Mouse (Mus musculus): Measurements from ENCODE around the gene Pim3. TPM values are rescaled to one million over a fixed set of nuclear protein-coding genes. Genes with fewer than 3 reads are reported as not detected.
A peak's percentile ranks its signal among the peaks of the same experiment; 100 is the strongest.

Pim3 gene
- polyA plus RNA-seq, 1 experiment from 2014 or later, result 77.7 TPM

DNA sequence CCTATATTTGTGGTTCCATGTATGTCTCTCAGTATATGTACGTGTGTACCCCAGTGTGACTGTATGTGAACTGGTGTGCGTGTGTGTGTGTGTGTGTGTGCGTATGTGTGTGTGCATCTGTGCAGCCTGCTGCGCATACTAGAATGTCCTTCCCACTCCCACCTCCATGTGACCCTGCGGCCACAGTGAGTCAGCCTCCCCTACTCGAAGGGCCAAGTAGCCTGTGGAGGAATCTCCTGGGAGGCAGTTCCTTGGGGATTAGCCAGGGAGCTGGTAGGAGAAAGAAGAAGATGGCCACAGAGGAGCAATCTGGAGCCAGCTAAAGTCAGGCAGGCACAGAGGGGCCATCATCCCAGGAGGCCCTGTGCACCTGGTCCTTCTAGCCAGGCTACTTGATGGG, 12.5 kb downstream of the Pim3 start:
- 81% methylated on average over 6 of the region's 6 CpGs for WGBS
- H3K4me2 ChIP-seq (replicated peaks; ENCODE audit: low read depth, low read length), result no peak overlapping the region

GRCm38 (mm10) chr15:88875625-88876081, 13.7 kb downstream of the Pim3 start:
- Histone ChIP-seq H3K4me1 (ENCODE audit: insufficient read depth, low read length) (peaks cover 9% of the 10 kb centered on the region), H3K4me2 (replicated peaks; ENCODE audit: low read depth, low read length) (peak overlapping the region; percentile 43; the same call in 1 of the 2 replicates), H3K4me3 (ENCODE audit: low read length) (no peak overlapping the region), H3K27me3 (ENCODE audit: insufficient read depth, low read length) (no peaks in the 10 kb centered on the region), H3K27ac (ENCODE audit: low read length) (no peak overlapping the region), H3K9ac (replicated peaks; ENCODE audit: low read length) (peak overlapping the region; percentile 40; the same call in 1 of the 2 replicates), H3K9me3 (ENCODE audit: low read length) (no peaks in the 10 kb centered on the region; the same call in 1 of the 2 replicates), H3K36me3 (ENCODE audit: insufficient read depth, low read length) (no peaks in the 10 kb centered on the region)
- 20% methylated on average over 10 of the region's 10 CpGs for WGBS
- ATAC-seq (ENCODE audit: low FRiP score, low TSS enrichment), result peak; percentile 88

More for the DNA sequence above, 12.5 kb downstream of the Pim3 start:
- H3K9me3 ChIP-seq (ENCODE audit: low read length), result no peaks in the 10 kb centered on the region
- H3K27me3 ChIP-seq (ENCODE audit: insufficient read depth, low read length), result no peaks in the 10 kb centered on the region
- H3K9ac ChIP-seq (replicated peaks; ENCODE audit: low read length), result no peak overlapping the region
- peaks cover 9% of the 10 kb centered on the region for H3K4me1 ChIP-seq (ENCODE audit: insufficient read depth, low read length)
- H3K4me3 ChIP-seq (ENCODE audit: low read length), result no peak overlapping the region
- H3K36me3 ChIP-seq (ENCODE audit: insufficient read depth, low read length), result no peaks in the 10 kb centered on the region
- no peak for ATAC-seq (ENCODE audit: low FRiP score, low TSS enrichment)
- no peak overlapping the region for H3K27ac ChIP-seq (ENCODE audit: low read length)

DNA sequence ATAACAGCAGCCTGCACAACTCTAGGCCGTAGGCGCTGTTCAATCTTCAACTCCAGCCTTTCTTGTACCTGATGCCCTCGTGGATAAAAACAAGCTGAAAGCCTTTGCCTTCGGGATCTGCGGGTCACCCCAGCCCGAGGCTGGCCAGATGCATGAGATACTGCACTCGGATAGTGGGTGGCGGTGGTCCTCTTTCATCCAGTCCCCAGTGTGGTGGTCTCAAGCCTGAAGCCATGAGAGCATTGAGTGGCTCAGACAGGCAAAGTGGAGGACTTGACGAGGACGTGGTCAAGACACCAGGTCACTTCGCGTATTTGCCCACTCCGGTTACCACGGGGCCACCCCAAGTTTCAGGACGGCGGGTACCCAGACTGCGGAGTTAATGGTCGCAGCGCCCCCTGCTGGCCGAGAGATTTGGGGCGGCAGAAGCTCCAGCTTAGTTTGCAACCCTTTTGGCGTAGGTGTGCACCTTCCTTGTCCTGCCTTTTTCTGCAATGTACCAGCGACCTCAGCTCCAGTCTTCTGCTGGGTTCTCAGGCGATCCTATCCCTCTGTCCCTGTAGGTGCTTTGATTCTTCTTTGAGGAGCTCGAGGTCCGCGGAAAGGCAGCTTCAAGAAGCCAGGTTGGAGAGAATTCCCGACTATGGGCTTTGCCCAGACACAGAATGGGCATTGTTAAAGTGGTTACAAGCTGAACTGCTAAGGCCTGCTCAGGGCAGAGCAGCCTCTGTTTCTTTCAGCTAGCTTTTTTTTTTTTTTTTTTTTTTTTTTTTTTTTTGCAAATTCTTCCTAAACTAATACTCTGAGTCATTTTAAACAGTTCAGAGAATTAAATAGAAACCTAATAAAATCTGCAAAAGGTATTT, 14.4 kb downstream of the Pim3 start:
- no peak overlapping the region for H3K27ac ChIP-seq (ENCODE audit: low read length)
- H3K9me3 ChIP-seq (ENCODE audit: low read length), result no peaks in the 10 kb centered on the region; the same call in 1 of the 2 replicates
- no peaks in the 10 kb centered on the region for H3K36me3 ChIP-seq (ENCODE audit: insufficient read depth, low read length)
- 9% methylated on average over 28 of the region's 28 CpGs for WGBS
- H3K4me2 ChIP-seq (replicated peaks; ENCODE audit: low read depth, low read length), result peak overlapping the region; percentile 43
- no peaks in the 10 kb centered on the region for H3K27me3 ChIP-seq (ENCODE audit: insufficient read depth, low read length)
- peak; percentile 41 for ATAC-seq (ENCODE audit: low FRiP score, low TSS enrichment)
- H3K4me3 ChIP-seq (ENCODE audit: low read length), result peak overlapping the region; percentile 26; the same call in 1 of the 2 replicates
- peak overlapping the region; percentile 40; the same call in 1 of the 2 replicates for H3K9ac ChIP-seq (replicated peaks; ENCODE audit: low read length)
- peaks cover 9% of the 10 kb centered on the region for H3K4me1 ChIP-seq (ENCODE audit: insufficient read depth, low read length)

- peaks cover 9% of the 10 kb centered on the region for H3K4me1 ChIP-seq (ENCODE audit: insufficient read depth, low read length)
- no peak overlapping the region for H3K9ac ChIP-seq (replicated peaks; ENCODE audit: low read length)
- H3K4me2 ChIP-seq (replicated peaks; ENCODE audit: low read depth, low read length), result no peak overlapping the region
- H3K36me3 ChIP-seq (ENCODE audit: insufficient read depth, low read length), result no peaks in the 10 kb centered on the region
- H3K4me3 ChIP-seq (ENCODE audit: low read length), result no peak overlapping the region
- H3K27me3 ChIP-seq (ENCODE audit: insufficient read depth, low read length), result no peaks in the 10 kb centered on the region
- no peaks in the 10 kb centered on the region; the same call in 1 of the 2 replicates for H3K9me3 ChIP-seq (ENCODE audit: low read length)
- 83% methylated on average over 10 of the region's 10 CpGs for WGBS
- H3K27ac ChIP-seq (ENCODE audit: low read length), result no peak overlapping the region
- ATAC-seq (ENCODE audit: low FRiP score, low TSS enrichment), result no peak
Measured at GRCm38 (mm10) chr15:88877021-88877400, 15.0 kb downstream of the Pim3 start.

DNA sequence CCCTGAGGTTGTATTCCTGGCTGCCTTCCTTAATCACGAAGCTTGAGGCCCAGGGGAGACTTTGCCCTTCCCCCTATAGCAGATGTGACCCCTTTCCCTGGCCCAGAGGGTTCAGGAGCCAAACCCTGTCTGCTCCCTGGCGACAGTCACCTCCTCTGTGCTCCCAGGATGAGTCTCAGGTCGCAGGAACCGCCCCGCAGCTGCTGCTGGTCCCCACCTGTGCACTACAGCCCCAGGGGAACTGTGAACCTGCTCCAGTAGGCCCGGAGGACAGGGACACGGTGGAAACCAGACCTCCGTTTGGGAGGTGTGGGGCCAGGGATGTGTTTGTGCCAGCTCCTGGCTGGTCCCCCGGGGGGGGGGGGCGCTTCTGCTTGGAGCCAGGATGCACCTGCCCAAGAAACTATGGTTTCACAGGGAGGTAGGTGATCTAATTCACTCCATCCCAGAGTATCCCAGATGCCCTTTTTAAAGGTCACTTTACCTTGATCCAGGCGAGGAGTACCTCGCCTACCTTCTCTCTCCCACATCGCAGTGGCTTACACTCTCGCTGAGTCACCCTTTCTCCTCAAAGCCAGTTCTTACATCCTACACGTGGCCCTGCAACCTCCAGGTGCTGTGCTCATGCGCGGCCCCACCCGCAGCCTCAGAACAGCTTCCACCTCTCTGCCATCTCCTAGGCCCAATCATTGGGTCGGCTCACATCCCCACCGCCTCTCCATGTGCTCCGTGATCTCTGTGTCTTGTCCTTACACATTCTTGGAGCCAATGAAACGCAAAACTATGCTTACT, 19.5 kb downstream of the Pim3 start:
- H3K4me2 ChIP-seq (replicated peaks; ENCODE audit: low read depth, low read length), result no peak overlapping the region
- 63% methylated on average over 20 of the region's 22 CpGs for WGBS
- H3K4me3 ChIP-seq (ENCODE audit: low read length), result no peak overlapping the region
- no peak overlapping the region for H3K27ac ChIP-seq (ENCODE audit: low read length)
- no peaks in the 10 kb centered on the region for H3K27me3 ChIP-seq (ENCODE audit: insufficient read depth, low read length)
- no peaks in the 10 kb centered on the region; the same call in 1 of the 2 replicates for H3K9me3 ChIP-seq (ENCODE audit: low read length)
- H3K36me3 ChIP-seq (ENCODE audit: insufficient read depth, low read length), result no peaks in the 10 kb centered on the region
- no peaks in the 10 kb centered on the region; the same call in 1 of the 2 replicates for H3K4me1 ChIP-seq (ENCODE audit: insufficient read depth, low read length)
- no peak for ATAC-seq (ENCODE audit: low FRiP score, low TSS enrichment)
- H3K9ac ChIP-seq (replicated peaks; ENCODE audit: low read length), result no peak overlapping the region

DNA sequence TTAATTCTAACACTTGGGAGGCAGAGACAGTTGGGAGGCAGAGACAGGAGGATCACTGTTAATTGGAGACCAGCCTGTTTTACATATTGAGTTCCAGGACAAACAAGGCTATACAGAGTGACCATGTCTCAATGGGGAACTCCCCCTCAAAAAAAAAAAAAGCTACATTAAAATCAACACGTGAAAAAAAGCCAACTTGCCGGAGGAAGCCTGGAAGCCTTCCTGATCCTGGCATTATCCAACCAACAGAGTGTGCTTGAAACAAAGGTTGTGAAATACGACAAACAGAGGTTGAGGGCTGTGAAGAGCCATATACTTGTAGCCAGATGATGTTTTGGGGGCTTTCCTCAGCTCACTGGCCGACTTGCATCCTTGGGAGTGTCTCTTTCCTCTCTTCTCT, 20.9 kb downstream of the Pim3 start:
- no peak for ATAC-seq (ENCODE audit: low FRiP score, low TSS enrichment)
- Histone ChIP-seq H3K4me1 (ENCODE audit: insufficient read depth, low read length) (no peaks in the 10 kb centered on the region), H3K9ac (replicated peaks; ENCODE audit: low read length) (no peak overlapping the region), H3K9me3 (ENCODE audit: low read length) (no peaks in the 10 kb centered on the region; the same call in 1 of the 2 replicates), H3K36me3 (ENCODE audit: insufficient read depth, low read length) (no peaks in the 10 kb centered on the region), H3K27me3 (ENCODE audit: insufficient read depth, low read length) (no peaks in the 10 kb centered on the region), H3K27ac (ENCODE audit: low read length) (no peak overlapping the region), H3K4me3 (ENCODE audit: low read length) (no peak overlapping the region), H3K4me2 (replicated peaks; ENCODE audit: low read depth, low read length) (no peak overlapping the region)
- 44% methylated on average over 4 of the region's 4 CpGs for WGBS

DNA sequence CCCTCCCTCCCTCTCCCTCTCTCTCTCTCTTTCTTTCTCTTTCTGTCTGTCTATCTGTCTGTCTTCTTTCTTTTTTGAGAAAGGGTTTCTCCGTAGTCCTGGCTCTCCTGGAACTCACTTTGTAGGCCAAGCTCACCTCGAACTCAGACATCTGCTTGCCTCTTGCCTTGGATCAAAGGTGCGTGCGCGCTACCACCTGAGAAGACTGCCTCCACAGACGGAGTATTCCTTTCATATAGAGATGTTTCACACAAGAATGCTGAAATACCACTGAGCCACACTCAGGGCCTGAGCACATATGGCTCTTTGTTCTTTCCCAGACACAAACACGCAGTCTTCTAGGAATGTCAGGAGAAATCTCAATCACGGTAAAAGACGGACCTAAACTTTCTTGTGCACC, 21.4 kb downstream of the Pim3 start:
- Histone ChIP-seq H3K4me1 (ENCODE audit: insufficient read depth, low read length) (no peaks in the 10 kb centered on the region), H3K27ac (ENCODE audit: low read length) (no peak overlapping the region), H3K9ac (replicated peaks; ENCODE audit: low read length) (no peak overlapping the region), H3K27me3 (ENCODE audit: insufficient read depth, low read length) (no peaks in the 10 kb centered on the region), H3K4me3 (ENCODE audit: low read length) (no peak overlapping the region), H3K4me2 (replicated peaks; ENCODE audit: low read depth, low read length) (no peak overlapping the region), H3K9me3 (ENCODE audit: low read length) (no peaks in the 10 kb centered on the region; the same call in 1 of the 2 replicates), H3K36me3 (ENCODE audit: insufficient read depth, low read length) (no peaks in the 10 kb centered on the region)
- no peak for ATAC-seq (ENCODE audit: low FRiP score, low TSS enrichment)
- WGBS, result 88% methylated on average over 9 of the region's 9 CpGs

DNA sequence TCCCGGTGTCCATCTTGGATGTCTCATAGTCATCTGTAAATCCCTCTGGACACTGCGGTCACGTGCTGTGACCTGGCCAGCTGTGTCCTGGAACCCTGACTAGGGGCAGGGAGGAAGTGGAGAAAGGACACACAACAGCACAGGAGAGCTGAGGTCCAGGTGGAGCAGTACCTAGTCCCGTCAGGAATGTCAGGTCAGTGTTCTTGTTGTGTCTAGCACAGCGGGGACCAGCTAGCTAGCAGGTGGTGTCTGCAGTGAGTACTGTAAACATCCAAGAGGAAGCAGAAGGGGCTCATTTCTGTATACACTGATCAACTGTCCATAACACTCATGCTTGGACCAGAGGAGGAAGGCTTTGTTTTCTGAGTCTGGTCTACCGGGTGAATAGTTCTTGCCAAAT, 23.4 kb downstream of the Pim3 start:
- no peak for ATAC-seq (ENCODE audit: low FRiP score, low TSS enrichment)

DNA sequence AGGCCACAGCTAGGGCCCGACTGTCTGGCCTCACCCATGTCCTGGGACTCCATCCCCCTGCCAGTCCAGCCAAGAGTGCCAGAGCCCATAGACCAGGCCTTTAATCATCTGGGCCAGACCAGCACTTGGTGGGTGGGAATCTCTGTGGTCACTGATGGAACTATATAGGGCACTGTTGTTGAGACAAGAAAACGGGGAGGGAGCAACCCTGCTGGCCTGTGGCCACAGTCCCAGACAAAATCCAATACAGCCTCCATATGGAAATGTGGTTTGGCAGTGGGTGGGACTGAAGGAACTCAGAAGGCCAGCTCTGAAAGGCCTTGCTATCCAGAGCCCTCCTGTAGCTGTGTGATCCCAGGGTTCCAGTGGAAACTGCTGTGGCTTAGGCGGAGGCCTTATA, 27.0 kb downstream of the Pim3 start:
- 74% methylated on average over 3 of the region's 3 CpGs for WGBS
- Histone ChIP-seq H3K27ac (ENCODE audit: low read length) (no peak overlapping the region), H3K27me3 (ENCODE audit: insufficient read depth, low read length) (no peaks in the 10 kb centered on the region), H3K36me3 (ENCODE audit: insufficient read depth, low read length) (no peaks in the 10 kb centered on the region), H3K9ac (replicated peaks; ENCODE audit: low read length) (no peak overlapping the region), H3K4me2 (replicated peaks; ENCODE audit: low read depth, low read length) (no peak overlapping the region), H3K9me3 (ENCODE audit: low read length) (no peaks in the 10 kb centered on the region), H3K4me1 (ENCODE audit: insufficient read depth, low read length) (peaks cover 3% of the 10 kb centered on the region), H3K4me3 (ENCODE audit: low read length) (no peak overlapping the region)
- ATAC-seq (ENCODE audit: low FRiP score, low TSS enrichment), result no peak

More for the DNA sequence above, 23.4 kb downstream of the Pim3 start:
- no peaks in the 10 kb centered on the region for H3K36me3 ChIP-seq (ENCODE audit: insufficient read depth, low read length)
- no peaks in the 10 kb centered on the region for H3K27me3 ChIP-seq (ENCODE audit: insufficient read depth, low read length)
- H3K27ac ChIP-seq (ENCODE audit: low read length), result no peak overlapping the region
- H3K9ac ChIP-seq (replicated peaks; ENCODE audit: low read length), result no peak overlapping the region
- H3K4me1 ChIP-seq (ENCODE audit: insufficient read depth, low read length), result peaks cover under 1% of the 10 kb centered on the region; the same call in 1 of the 2 replicates
- WGBS, result 80% methylated on average over 6 of the region's 6 CpGs
- H3K4me3 ChIP-seq (ENCODE audit: low read length), result no peak overlapping the region
- H3K9me3 ChIP-seq (ENCODE audit: low read length), result no peaks in the 10 kb centered on the region
- no peak overlapping the region for H3K4me2 ChIP-seq (replicated peaks; ENCODE audit: low read depth, low read length)

Data from kidney, embryonic 16.5 days (tissue).